Mouse (Mus musculus): ENCODE measurements around the gene Suco. TPM values are rescaled to one million over a fixed set of nuclear protein-coding genes. Genes with fewer than 3 reads are reported as not detected.

Suco gene
- total RNA-seq (2017) = 61.5 and 86.5 TPM in 2 replicates

DNA sequence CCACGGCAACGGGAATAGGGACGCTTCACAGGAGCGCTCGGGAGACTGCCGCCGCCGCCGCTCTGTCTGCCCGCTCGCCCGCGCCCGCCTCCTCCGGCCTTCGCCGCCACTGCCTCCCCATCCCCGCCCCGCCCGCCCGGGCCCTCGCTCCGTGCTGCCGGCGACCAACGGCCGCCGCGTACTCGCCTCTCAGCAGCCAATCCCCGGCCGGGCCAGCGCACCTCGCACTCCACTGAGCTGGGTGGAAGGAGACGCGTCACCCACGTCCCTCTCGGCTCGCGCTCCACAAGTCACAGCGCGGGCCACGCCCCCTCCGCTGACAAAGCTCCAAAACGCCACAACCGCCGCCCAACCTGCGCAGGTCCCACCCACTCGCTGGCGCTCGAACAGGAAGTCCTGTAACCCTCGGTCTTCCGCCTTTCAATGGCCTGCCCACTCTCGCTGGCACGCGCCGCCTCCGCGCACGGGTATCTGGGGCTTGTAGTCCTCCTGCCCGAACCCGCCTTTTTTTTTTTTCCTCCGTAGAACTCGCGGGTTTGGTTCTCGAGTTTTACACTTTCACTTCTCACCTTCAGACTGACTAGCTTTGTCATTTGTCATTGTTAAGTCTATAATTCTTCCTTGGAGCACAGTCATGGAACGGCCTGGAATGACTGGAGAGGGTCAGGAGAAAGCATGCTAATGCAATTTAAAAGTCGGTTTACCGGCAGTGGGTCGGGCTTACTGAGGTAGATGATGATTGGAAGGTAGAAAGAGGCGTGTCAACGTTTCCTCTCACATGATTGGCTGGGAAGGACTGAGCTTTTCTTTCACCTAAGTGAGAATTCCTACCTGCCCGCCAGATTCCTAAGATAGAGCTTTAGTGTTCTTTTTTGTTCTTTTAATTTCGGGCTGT is at the start of gene Suco:
Gene Suco, minus strand, starts transcription at position 130 of the 895 bp plus-strand sequence.
- peak; percentile 90 for ATAC-seq (replicated peaks; ENCODE audit: low read depth, poor library complexity, severe bottlenecking)

DNA sequence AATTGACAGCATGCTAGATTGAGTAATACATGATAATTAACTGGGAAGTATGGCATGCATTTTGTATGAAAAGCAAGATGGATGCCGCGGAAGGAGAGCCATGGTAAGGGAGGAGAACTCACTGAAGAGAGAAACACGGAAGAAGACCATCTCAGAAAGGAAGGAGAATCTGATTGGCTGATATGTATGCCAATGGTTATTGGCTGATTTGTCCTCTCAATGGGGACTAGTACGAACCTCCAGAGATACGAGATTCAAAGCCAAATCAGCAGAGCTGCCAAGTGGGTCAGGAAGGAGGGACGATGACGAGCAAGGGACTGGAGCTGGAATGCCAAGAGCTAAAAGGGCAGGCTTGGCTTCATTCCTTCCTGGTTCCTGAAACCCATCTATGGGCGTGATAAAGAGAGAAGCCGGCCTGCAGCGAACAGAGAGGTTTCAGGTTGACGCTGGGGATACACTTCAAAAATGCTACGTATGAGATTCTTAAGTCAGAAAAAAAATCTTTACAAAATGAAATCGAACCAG is 48.9 kb upstream of the Suco start:
- ATAC-seq (replicated peaks; ENCODE audit: low read depth, poor library complexity, severe bottlenecking) = no peak

DNA sequence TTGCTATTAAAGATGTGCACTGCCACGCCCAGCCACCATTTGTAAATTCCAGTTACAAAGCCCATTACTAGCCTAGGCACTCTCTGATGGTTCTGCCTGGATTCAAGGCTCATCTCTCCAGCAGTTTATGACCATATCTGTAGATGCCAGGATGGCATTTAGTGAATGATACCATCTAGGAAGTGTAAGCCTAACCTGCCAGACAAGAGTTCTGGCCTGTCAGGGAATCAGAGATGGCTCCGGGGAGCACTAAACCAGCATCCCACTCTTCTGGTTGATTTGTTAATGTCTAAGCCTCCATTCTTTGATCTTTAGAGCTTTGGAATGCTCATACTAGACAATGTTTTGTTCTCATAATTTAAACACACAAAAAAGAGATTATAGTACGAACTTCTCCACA is 47.8 kb upstream of the Suco start:
- no peak for ATAC-seq (replicated peaks; ENCODE audit: low read depth, poor library complexity, severe bottlenecking)

DNA sequence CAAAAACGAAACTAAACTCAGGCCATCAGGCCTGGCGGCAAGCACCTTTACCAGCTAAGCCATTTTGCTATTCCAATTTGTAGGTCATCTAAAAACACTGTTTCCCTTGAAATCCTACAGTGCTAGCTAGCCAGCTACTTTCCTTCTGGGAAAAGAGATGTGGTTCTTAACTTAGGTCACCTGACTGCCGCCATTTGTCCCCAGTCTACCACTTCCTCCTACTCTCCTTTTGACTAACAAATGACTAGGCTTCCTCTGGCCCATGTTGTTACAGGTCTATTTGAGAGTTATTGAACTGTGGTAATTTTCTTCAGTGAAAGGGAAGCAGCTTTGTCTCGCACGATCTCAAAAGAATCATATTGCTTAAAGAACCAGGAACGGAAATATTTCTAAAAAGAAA is 45.4 kb upstream of the Suco start:
- ATAC-seq (replicated peaks; ENCODE audit: low read depth, poor library complexity, severe bottlenecking) = 0 out of 2 replicates have a peak, but pooled peaks have one; percentile 42

DNA sequence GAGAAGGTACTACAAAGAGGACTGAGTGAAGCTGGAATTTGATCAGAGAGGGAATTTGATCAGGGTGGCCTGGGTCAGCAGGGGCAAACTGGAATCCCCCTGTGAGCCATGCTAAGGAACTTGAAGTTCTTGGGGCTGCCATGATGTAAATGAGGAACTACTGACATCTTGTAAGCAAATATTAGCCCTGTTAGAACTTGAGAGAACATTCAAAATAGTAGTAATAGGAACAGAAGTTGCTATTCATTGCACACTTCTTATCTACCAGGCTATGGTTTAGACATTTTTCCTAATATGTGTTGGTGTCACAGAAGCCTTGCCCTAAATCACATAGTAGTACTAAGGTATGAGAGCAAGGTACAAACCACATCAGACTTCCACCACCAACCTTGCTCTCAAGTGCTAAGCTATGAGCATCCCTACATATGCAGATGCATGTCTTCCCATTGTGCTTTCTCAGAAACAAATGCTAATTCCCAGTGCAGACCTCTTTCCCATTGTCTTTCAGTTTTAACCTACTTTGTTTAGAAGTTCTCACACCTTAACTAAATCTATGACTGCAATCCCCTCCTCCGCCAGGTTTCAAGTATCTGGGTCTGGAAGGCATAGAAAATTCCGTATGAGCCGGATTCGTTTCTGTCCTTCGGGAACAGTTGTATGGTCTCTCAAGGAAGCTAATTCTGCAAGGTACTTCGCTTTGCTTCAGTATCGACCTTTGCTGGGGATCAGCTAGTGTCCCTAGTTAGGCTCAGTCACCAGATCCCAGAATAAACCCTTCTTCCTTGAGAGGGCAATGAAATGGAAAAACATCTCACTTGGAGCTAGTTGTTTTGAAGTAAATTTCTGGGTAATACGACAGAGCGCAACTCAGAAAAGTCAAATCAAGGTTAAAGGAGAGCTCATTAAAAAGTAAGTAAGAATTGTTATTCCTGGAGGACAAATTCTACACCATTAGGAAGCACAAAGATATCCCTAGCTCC is 44.3 kb upstream of the Suco start:
- no peak for ATAC-seq (replicated peaks; ENCODE audit: low read depth, poor library complexity, severe bottlenecking)

DNA sequence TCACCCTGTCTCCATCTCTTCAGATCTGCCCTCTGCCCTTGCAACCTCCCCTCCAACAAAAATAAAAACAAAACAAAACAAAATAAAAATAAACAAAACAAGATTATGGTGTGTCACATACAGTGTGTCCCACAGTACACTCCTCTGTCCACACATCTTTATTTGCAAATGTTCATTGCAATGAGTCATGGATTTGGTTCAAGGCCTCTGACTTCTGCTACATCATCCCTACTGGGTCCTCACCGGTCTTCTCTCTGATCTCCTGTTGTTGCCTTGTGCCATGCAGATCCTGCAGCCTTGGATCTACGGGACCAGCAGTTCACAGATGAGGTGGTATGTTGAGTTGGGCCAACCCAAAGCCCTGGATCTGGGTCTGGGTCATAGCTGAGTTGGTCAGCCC is 43.1 kb upstream of the Suco start:
- no peak for ATAC-seq (replicated peaks; ENCODE audit: low read depth, poor library complexity, severe bottlenecking)

DNA sequence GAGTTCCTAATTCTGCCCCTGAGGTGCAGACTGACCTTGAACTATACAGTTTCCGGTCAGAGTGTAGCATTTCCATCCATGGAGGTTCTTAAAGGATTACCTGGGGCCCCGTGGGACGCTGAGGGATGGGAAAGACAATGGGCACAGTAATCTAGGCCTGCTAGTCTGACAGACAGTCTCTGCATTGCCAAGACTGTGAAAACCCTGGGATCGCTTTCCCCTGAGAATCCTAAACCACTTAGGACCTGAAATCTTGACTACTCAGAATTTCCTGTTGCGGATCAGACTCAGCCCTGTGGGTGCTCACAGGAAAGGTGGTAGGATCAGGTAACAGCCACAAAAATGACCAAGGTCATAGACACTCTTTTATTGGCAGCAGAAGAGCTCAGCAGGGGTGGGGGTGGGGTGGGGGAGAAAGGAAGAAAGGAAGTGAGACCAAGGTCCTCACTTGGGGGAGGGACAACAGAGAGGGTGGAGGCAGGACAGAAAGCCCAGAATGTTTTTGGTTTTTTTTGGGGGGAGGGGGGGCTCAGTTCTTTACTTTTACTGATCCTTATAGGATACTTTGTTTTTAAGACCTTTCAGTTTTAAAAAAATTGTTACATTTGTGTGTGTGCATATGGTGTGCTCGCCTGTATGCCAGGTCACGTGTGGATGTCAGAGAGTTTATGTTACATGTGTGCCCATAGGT is 42.3 kb upstream of the Suco start:
- no peak for ATAC-seq (replicated peaks; ENCODE audit: low read depth, poor library complexity, severe bottlenecking)

DNA sequence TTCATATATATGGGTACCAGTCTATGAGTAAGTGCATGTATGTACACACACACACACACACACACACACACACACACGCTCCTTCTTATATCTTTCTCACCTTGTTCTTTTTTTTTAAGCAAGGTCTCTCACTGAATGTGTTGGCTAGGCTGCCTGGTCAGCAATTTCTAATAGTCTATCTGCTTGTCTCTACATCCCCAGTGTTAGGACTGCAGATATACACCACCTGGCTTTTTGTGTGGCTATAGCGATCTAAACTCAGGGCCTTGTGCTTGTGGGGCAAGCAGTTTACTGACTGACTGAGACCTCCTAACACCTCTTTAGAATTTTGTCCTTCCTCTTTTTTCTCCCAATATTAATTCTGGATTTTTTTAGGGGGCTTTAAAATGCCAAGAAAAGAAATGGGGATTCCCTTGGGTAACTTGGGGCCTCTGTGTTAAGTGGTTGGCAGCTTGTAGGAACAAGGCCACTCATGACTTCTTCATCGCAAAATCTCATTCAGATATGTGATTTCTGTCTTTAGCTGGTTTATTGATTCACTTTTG is 41.5 kb upstream of the Suco start:
- ATAC-seq (replicated peaks; ENCODE audit: low read depth, poor library complexity, severe bottlenecking) = no peak

DNA sequence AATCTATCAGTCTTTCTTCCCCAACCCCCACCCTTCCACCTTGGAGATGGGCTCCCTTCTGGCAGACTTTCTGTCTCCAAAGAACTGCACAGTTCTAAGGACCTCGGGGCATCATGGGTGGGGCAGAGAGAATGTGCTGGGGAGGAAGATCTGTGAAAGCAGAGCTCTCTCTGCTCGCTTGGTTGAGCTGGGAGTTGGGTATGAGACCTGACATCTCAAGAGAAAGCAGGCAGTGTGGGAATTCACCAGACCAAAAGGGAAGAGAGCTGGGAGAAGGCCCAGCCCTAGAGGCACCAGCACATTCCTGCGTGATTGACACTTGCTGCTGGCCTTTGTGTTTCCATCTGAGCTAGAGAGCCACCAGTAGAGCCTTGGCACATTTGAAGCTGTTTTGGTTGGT is 39.6 kb upstream of the Suco start:
- no peak for ATAC-seq (replicated peaks; ENCODE audit: low read depth, poor library complexity, severe bottlenecking)

DNA sequence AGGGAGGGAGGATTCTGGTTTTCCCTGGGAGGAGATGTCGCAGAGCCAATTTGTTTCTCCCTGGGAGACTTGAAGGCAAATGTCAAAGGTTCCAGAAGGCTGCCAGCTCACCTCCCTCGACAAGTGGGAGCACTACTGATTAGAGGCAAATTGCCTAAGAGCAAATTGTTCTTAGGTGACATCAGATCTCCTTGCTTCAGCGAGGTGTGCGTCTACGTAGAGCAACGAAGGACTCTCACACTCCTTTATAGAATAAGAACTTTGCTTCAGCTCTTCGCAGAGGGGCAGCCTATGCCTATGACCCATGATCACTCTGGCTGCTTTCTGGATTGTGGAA is 37.1 kb upstream of the Suco start:
- no peak for ATAC-seq (replicated peaks; ENCODE audit: low read depth, poor library complexity, severe bottlenecking)

DNA sequence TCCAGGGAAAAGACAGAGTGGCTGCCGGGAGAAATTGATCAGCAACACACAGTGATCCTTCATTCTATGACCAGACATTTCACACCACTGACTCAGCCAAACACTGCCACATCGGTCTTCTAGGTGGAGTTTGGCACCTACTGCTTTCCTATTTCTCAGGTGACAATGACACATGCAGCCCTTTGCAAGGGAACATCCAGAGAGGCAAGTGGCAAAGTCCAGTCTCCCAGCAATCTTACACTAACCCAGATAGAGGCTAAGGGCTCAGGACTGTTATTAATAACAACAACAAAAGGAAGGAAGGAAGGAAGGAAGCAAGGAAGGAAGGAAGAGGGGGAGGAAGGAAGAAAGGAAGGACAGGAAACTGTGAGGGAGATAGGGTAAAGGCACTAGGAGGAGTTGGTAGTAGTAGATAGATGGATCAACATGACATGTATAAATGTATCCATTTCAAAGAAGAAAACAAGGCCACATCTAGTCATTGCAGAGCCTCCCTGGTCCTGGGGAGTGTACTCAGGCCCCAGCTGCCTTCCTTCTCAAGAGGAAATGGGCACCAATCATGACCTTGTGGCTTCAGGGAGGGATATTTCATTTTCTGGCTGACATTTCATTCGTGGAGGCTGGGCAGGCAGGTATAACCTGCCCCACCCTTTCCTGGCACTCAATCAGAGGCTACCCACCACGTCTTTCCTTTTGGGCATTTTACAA is 36.6 kb upstream of the Suco start:
- peak; percentile 22; the same call in 1 of the 2 replicates for ATAC-seq (replicated peaks; ENCODE audit: low read depth, poor library complexity, severe bottlenecking)

DNA sequence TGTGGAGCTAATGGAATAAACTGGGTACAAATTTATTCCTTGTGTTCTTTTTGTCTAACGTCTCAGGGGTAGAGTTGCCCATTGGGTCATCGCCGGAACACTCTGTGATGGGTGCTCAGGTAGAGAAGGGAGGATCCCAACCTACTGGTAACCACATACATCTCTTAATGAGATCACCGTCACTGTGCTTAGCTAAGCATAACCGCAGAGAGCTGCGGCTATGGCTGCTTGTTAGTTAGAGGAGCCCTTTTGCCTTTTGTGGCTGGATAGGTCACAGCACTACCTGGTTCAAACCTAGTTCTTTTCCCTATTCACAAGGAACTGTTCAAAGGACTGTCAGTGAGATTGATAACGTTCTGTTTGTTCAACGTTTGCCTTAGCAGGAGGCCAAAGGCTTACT is 32.6 kb upstream of the Suco start:
- ATAC-seq (replicated peaks; ENCODE audit: low read depth, poor library complexity, severe bottlenecking) = no peak

DNA sequence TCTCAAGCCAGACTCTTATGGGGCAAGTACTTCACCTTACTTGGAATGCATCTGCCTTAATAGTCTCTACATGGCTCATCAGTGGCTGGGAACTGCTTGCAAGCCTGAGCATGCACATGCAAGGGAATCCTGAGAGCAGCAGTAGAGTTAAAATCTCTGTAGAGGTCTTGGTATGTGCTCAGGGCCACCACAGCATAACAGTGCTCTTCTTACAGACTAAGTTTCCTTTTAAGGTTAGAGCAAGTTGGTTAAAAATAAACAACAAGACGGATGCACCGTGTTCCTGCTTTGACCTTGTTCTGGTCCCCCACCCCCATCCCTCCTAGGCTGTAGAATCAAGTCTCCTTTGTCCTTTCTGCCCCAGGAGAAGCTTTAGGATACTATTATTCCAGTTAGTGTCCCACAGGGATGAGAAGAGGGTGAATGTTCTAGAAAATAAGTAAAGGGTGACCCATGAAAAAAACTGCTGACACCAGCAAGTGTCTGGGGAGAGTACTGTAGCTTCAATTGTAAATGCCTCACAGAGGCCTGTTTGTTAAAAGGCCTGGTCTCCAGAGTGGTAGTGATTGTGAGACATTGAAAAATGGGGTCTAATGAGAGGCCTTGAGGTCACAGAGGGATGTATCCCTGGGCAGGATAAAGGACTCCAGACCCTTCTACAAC is 31.4 kb upstream of the Suco start:
- no peak for ATAC-seq (replicated peaks; ENCODE audit: low read depth, poor library complexity, severe bottlenecking)

DNA sequence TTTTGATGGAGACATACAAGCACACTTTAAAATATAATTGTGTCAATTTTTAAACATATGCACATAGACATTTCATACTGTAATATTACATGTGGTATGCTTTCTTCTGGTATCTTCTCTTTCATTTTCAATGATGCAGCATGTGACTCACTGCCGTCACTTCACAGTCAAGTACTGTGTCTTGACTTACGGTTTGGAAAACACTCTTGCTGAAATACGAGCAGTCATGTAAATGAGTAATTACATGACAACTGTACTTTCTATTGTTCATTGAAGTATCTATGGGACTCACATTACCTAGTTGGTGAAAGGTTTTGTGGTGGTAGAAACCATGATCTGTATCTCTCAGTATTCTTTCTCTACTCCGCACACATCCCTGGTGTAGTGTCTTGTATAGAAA is 30.6 kb upstream of the Suco start:
- ATAC-seq (replicated peaks; ENCODE audit: low read depth, poor library complexity, severe bottlenecking) = no peak

DNA sequence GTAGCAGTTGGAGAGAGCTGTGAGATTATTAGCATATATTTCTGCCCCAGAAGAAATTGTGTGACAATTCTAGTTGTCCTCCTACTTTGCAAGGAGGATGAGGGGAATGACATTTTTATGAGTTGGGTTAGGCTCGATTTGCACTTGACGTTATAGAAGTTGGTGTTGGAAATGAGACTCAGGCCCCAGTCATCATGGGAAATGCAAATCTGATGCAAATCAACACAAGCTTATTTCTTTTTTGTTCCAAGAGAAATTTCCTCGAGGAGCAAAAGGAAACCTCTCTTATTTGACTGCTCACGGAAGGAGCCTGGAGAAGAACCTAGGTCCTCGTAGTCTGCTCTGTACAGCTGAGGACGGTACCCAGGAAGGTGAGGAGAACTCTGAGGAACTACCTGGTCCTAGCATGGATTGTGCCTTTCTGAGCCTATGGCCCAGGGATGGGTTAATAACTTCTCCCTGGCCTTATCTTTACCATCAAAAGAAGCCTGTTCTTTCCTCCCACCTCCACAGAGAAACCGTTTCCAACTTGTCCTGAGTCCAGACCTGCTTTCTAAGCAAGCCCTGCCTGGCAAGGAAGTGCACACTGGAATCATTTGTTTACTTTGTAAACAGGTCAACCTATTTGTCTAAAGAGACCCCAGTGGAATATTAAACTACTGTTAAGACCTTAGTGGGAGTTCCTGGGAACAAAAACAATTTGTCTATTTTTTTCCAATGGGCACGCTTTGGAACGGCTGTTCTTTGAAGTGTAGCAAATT is 26.4 kb upstream of the Suco start:
- no peak for ATAC-seq (replicated peaks; ENCODE audit: low read depth, poor library complexity, severe bottlenecking)

DNA sequence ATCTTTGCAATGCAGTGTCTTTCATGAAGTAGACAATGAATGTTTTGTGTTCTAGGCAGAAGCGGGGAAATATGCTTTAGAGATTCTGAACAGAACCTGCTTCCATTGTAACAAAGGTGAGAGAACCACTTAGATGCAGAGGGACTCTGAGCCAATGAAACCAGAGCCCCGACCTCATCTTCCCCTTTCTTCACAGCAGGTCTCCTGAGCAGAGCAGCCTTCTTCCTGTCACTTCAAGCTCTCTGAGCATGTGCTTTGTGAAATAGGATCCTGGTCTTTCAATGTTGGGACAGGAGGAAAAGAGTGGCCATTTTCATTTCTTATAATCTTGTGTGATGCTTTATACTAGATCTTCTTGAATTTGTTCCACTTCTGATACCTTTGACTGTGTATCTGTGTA is 23.6 kb upstream of the Suco start:
- peak; percentile 57 for ATAC-seq (replicated peaks; ENCODE audit: low read depth, poor library complexity, severe bottlenecking)

DNA sequence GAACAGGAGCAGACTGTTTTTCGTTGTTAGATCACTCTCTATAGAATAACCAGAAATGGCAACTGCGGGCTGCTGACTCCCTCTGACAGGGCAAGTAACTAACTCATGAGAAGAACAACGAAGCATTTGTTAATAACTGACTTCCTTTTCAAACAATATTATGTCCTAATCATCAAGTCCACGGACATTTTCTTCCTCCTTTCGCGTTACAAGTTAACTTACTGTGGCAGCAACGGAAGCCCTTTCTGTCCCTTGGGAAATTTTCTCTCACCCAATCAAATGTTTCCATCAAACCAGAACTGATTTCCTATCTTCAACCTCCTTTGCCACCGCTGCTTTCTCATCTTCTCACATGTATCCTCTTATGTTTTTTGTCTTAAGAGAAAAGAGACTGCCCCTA is 20.8 kb upstream of the Suco start:
- no peak for ATAC-seq (replicated peaks; ENCODE audit: low read depth, poor library complexity, severe bottlenecking)

DNA sequence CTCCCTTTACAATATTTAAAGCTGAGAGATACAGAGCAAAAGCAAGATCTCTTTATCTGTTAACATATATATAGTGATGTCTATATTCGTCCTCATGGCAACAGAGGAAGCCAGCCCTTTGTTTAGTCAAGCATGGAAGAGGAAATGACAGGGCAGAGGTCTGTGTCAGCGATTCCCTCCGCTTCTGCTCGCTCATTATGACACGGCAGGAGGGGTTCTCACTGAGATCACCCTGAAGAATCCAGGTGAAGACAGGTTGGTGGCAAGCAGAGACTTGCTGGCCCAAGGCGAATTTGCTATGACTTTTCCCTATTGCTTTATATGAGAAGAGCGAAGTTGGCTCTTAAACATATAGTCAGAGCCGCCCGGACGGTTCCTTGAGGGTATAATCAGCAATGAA is 19.6 kb upstream of the Suco start:
- ATAC-seq (replicated peaks; ENCODE audit: low read depth, poor library complexity, severe bottlenecking) = peak; percentile 46
